Mouse (Mus musculus): ENCODE data around the gene Olfr1113. TPM values are rescaled to one million over a fixed set of nuclear protein-coding genes. Genes with fewer than 3 reads are reported as not detected.
"Not testable (repeated sequence)": the region's sequence is repeated elsewhere in the genome, so short reads cannot be mapped to it uniquely, and the experiment has no call there.

The Olfr1113 gene
- not detected for polyA plus RNA-seq (2017; shearing (Covaris generic))

GRCm38 (mm10) chr2:87208670-87209069 lies at the start of gene Olfr1113:
Gene Olfr1113 (plus strand): TSS chr2:87208970.
- ATAC-seq, result no peak

- not testable (repeated sequence) for ATAC-seq
Observed at GRCm38 (mm10) chr2:87167731-87168130, 41.0 kb upstream of the Olfr1113 start.

GRCm38 (mm10) chr2:87187498-87187897 lies 21.3 kb upstream of the Olfr1113 start, which contains the start of gene Olfr1112:
Gene Olfr1112 (plus strand): TSS chr2:87187798.
- no peak for ATAC-seq

GRCm38 (mm10) chr2:87247713-87248112 lies 38.9 kb downstream of the Olfr1113 start, which contains the start of gene Olfr1115:
Gene Olfr1115 (plus strand): TSS chr2:87248013.
- no peak for ATAC-seq

Other genes starting within 250 kb of the Olfr1113 start
- gene Olfr1099, start 248.3 kb upstream of the Olfr1113 start, polyA plus RNA-seq (2017; shearing (Covaris generic)), result not detected
- gene Olfr1100, start 229.0 kb upstream of the Olfr1113 start, polyA plus RNA-seq (2017; shearing (Covaris generic)), result not detected
- gene Olfr1101, start 217.7 kb upstream of the Olfr1113 start, polyA plus RNA-seq (2017; shearing (Covaris generic)), result not detected
- gene Olfr1102, start 210.6 kb upstream of the Olfr1113 start, polyA plus RNA-seq (2017; shearing (Covaris generic)), result not detected
- gene Olfr1104, start 181.9 kb upstream of the Olfr1113 start, polyA plus RNA-seq (2017; shearing (Covaris generic)), result not detected
- gene Olfr1105, start 172.4 kb upstream of the Olfr1113 start, polyA plus RNA-seq (2017; shearing (Covaris generic)), result not detected
- gene Olfr1106, start 156.7 kb upstream of the Olfr1113 start, polyA plus RNA-seq (2017; shearing (Covaris generic)), result not detected
- gene Olfr1107, start 133.2 kb upstream of the Olfr1113 start, polyA plus RNA-seq (2017; shearing (Covaris generic)), result not detected
- gene Olfr1109, start 113.0 kb upstream of the Olfr1113 start, polyA plus RNA-seq (2017; shearing (Covaris generic)), result not detected
- not detected for gene Olfr259, start 94.4 kb upstream of the Olfr1113 start, polyA plus RNA-seq (2017; shearing (Covaris generic))
- gene Olfr1110, start 68.7 kb upstream of the Olfr1113 start, polyA plus RNA-seq (2017; shearing (Covaris generic)), result not detected
- gene Olfr1111, start 56.3 kb upstream of the Olfr1113 start, polyA plus RNA-seq (2017; shearing (Covaris generic)), result not detected
- gene Olfr1112, start 21.2 kb upstream of the Olfr1113 start, polyA plus RNA-seq (2017; shearing (Covaris generic)), result not detected
- gene Olfr1115, start 39.0 kb downstream of the Olfr1113 start, polyA plus RNA-seq (2017; shearing (Covaris generic)), result not detected
- gene Olfr1116, start 58.6 kb downstream of the Olfr1113 start, polyA plus RNA-seq (2017; shearing (Covaris generic)), result under 1 TPM in 1 of 2 experiments, not detected in 1; 0.07 TPM
- not detected for gene Olfr1118, start 98.6 kb downstream of the Olfr1113 start, polyA plus RNA-seq (2017; shearing (Covaris generic))
- not detected for gene Olfr1120, start 145.8 kb downstream of the Olfr1113 start, polyA plus RNA-seq (2017; shearing (Covaris generic))
- not detected for gene Olfr1121, start 160.9 kb downstream of the Olfr1113 start, polyA plus RNA-seq (2017; shearing (Covaris generic))
- gene Olfr1122, start 176.9 kb downstream of the Olfr1113 start, polyA plus RNA-seq (2017; shearing (Covaris generic)), result not detected
- gene Olfr1123, start 207.7 kb downstream of the Olfr1113 start, polyA plus RNA-seq (2017; shearing (Covaris generic)), result not detected
- gene Olfr1124, start 221.3 kb downstream of the Olfr1113 start, polyA plus RNA-seq (2017; shearing (Covaris generic)), result 1 to 10 TPM in 1 of 2 experiments, not detected in 1; 1.8 TPM
- not detected for gene Olfr1126, start 245.0 kb downstream of the Olfr1113 start, polyA plus RNA-seq (2017; shearing (Covaris generic))